ENCODE assay signal across 8 mouse cellular contexts in genomic region chr2:84454551-84455235, GRCm38 (mm10). TPM values are rescaled to one million over a fixed set of nuclear protein-coding genes. Genes with fewer than 3 reads are reported as not detected.
DNase-seq lines count a peak whose midpoint lies in the region; ATAC-seq lines count a peak whose summit lies in the region.

No protein-coding gene starts in this region.

- no peaks in the 10 kb centered on the region for H3K27me3 ChIP-seq in heart, embryonic 13.5 days (replicated peaks)

- no peak for ATAC-seq in heart, embryonic 13.5 days (ENCODE audit: extremely low read depth, insufficient number of reproducible peaks, low FRiP score, low TSS enrichment)
- ATAC-seq in inflammation-experienced regulatory T-cells, adult 6 months = peak; percentile 36
- no peak for ATAC-seq in monocyte, adult 5-6 weeks (replicated peaks; ENCODE audit: insufficient number of reproducible peaks, low FRiP score, low TSS enrichment, poor library complexity, severe bottlenecking)

- no peak overlapping the region for H3K4me3 ChIP-seq in heart, embryonic 13.5 days

- peak overlapping the region; percentile 41; the same call in 1 of the 2 replicates for H3K9ac ChIP-seq in heart, embryonic 13.5 days

- intact Hi-C loops in heart, postnatal 14 days (cut with DNase I) = loop anchor here (1.0 to 10.0 kb wide), 3 partner anchors 25 to 350 kb away; no protein-coding TSS in a partner anchor

- 49% methylated on average over 10 of the region's 10 CpGs for WGBS in heart, embryonic 13.5 days

- no peaks in the 10 kb centered on the region for H3K9me3 ChIP-seq in heart, embryonic 13.5 days

- H3K36me3 ChIP-seq in heart, embryonic 13.5 days = peaks cover 27% of the 10 kb centered on the region

- no peak for DNase-seq in heart, postnatal 14 days
- DNase-seq in right cerebral cortex, adult 2 months (ENCODE audit: low spot score in 2 of 2) = peak; percentile 13 to 16
- no peak for DNase-seq in right cerebral cortex, postnatal 25 days
- no peak for DNase-seq in yolk sac, embryonic 10.5 days (ENCODE audit: low spot score)
- DNase-seq in thymus, postnatal 4 days = no peak

- peak overlapping the region; percentile 13 for H3K4me2 ChIP-seq in heart, embryonic 13.5 days

- peaks cover 20% of the 10 kb centered on the region for H3K4me1 ChIP-seq in heart, embryonic 13.5 days

- peak overlapping the region; percentile 55; the same call in 1 of the 2 replicates for H3K27ac ChIP-seq in heart, embryonic 13.5 days (replicated peaks)

RNA-seq across cellular contexts. Expression of gene Tfpi, which starts 21.9 kb away (rescaled TPM):
- polyA plus RNA-seq in heart, embryonic 13.5 days (2015; fragmentation: Nextera tagmentation; extraction: Ambion mirVana) = 72.0 and 80.3 TPM in 2 replicates
- total RNA-seq in heart, postnatal 14 days (2021) = 10 to 100 TPM; 56.4 to 57.8 TPM
- 1 to 10 TPM; 1.6 to 4.9 (median 4.2) TPM for polyA plus RNA-seq in inflammation-experienced regulatory T-cells, adult 6 months (2017; shearing (Covaris generic))
- 2.2 to 4.7 TPM (median 4.2 TPM) in 3 replicates for total RNA-seq in monocyte, adult 5-6 weeks (2017)

RNA-seq across cellular contexts. Expression of gene Calcrl, which starts 29.5 kb away (rescaled TPM):
- polyA plus RNA-seq in heart, embryonic 13.5 days (2015; fragmentation: Nextera tagmentation; extraction: Ambion mirVana) = 38.6 and 39.2 TPM in 2 replicates
- 10 to 100 TPM; 45.2 to 45.3 TPM for total RNA-seq in heart, postnatal 14 days (2021)
- polyA plus RNA-seq in inflammation-experienced regulatory T-cells, adult 6 months (2017; shearing (Covaris generic)) = 10 to 100 TPM; 28.9 to 33.5 (median 29.7) TPM
- total RNA-seq in monocyte, adult 5-6 weeks (2017) = 29.0 to 40.3 TPM (median 31.7 TPM) in 3 replicates

Comparison
In these comparisons a context has a peak if more than half of its experiments do, and no peak if none do; other contexts are left out.
1. DNase-seq: peak in right cerebral cortex, adult 2 months (2 of 2); none in heart, postnatal 14 days (0 of 2), right cerebral cortex, postnatal 25 days (single experiment), yolk sac, embryonic 10.5 days (single experiment) and thymus, postnatal 4 days (single experiment).
2. RNA of gene Tfpi, which starts 21.9 kb away (total RNA-seq): 56.4 to 57.8 TPM in heart, postnatal 14 days; 2.2 to 4.7 TPM in monocyte, adult 5-6 weeks; every median in the first group is over 10 times any median in the second.